Mouse (Mus musculus): ENCODE measurements around the gene Itsn1. TPM values are rescaled to one million over a fixed set of nuclear protein-coding genes. Genes with fewer than 3 reads are reported as not detected.

Itsn1 gene
- total RNA-seq, 1 experiment from 2014 or later = 16.6 TPM

DNA sequence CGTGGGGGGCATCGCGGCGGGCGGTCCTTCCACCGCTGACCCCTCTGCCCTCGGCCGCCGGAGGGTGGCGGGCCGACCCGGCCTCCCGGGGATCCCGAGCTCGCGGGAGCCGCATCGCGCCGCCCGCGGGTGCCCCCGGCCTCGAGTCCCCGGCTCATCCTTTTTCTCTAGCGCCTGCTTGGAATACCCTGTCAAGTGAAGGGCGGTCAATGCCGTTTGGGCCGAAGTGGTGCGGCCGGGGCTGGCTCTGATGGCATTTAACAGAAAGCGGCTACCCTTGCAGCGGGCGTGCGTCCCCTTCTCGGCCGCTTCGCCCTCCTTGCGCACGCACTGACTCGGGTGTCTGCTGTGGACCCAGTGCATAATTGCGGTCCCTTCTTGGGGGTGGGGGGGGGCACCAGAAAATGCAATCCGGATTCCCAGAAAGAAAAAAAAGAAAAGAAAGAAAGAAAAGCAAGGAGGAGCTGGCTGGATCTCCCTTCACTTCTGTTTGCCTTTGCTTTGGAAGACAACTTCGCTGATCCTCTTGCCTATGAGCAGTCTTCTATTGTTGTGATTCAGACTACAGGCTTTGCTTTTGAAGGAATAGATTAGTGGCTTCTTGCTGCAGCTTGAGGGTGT lies 850 bp downstream of the Itsn1 start:
- no peak for ATAC-seq (replicated peaks; ENCODE audit: low read depth, poor library complexity, severe bottlenecking)

DNA sequence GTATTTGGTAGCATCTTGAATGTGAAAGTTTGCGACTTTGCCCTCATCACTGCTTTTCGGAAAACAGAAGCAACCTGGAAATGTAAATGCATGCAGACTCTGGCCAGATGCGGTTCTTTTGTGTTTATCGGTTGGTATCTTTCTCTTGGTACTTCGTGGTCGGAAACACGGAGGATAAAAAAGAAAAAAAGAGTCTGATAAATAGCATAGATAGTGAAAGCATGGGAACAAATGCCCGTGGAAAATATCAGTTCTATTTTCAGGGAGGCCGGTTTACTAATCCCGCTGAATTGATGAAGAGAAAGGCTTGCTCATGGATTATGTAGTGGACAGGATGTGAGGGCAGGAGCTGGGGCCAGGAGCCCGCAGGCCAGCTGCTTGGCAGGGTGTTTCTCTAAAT lies 1.4 kb downstream of the Itsn1 start:
- ATAC-seq (replicated peaks; ENCODE audit: low read depth, poor library complexity, severe bottlenecking) = no peak

DNA sequence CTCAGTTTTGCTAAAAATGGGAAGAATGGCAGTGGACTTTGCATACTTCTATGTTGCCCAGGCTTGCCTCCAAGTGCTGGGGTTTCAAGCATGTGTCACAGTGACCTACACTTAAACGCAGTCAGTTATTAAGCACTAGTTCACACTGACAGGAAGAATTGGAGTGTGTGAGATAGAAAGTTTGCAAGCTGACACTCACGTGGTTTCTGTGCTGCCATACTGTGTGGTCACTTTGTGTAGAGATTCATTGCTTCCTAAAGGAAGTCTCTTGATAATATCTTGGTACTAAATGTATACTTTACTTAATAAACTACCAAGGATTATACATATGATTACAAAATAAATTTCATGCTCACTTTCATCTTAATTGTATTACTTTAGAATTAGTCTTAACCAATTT lies 3.7 kb downstream of the Itsn1 start:
- no peak for ATAC-seq (replicated peaks; ENCODE audit: low read depth, poor library complexity, severe bottlenecking)

DNA sequence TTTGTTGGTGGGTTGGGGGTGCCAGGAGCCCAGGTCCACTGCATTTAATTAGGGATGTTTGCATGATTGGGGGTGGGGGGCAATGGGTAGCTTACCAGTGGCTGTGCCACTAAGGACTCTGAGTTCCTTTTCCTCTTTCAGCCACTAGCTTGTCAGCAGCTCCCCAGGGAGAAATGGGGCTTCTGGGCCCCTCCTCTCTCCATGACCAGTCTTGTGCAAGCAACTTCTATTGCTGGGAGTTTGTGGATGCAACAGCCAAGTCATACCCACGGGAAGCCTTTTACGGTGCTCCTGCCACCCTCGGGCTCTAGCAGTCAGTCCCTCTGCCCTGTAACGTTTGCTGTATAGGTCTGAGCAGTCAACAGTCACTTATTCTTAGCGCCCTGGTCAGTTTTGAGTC lies 5.7 kb downstream of the Itsn1 start:
- ATAC-seq (replicated peaks; ENCODE audit: low read depth, poor library complexity, severe bottlenecking) = peak; percentile 67

DNA sequence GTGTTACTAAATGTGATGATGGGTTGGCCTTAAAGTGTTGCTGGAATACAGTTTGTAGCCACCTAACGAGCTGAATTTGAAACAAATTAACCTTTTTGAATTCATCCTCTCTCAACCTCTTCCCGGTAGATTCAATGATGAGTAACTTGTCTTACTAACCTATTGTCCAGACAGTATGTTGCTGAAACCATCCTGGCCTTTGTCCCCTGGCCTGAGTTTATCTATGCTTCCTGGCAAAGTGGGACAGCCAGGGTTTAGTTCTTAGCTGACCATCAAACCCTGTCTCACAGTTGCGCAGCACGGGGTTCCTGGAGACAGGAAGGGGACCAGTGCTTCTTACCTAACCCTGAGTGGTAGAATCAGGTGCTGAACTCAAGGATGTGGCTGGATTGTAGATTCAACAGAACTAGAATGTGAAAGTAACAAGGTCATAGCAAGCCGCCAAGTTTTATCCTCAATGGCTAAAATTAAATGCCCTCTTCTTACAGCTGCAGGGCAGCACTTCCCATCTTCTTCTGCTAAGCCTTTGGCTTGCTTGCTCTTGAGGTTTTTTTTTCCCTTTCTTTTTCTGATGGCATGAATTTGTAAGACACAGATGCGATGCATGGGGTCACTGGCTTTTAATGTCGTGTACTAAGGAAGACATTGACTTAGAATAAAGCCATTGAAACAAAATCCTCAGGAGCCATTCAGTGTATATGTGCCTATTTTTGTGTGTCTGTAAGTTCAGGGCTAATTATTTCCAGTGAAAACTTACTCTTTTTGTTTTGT lies 7.2 kb downstream of the Itsn1 start:
- ATAC-seq (replicated peaks; ENCODE audit: low read depth, poor library complexity, severe bottlenecking) = no peak

DNA sequence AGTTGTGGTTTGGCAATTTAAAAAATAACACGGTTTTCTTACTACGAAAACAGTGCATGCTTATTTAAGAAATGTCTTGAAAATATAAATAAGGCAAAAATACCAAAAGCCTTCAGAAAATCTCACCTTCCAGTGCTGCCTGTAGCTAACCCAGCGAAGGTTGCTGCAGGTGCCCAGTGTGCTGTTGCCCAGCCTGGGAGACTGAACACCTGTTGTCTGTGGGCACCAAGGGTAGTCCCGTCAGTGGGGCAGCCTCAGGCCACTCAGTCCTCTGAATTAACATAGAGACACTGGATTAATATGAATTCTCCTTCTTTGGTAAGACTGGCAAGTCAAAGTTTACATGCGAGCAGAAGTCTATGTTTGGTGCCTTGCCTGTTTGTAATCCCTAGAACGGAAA lies 9.4 kb downstream of the Itsn1 start:
- ATAC-seq (replicated peaks; ENCODE audit: low read depth, poor library complexity, severe bottlenecking) = no peak

DNA sequence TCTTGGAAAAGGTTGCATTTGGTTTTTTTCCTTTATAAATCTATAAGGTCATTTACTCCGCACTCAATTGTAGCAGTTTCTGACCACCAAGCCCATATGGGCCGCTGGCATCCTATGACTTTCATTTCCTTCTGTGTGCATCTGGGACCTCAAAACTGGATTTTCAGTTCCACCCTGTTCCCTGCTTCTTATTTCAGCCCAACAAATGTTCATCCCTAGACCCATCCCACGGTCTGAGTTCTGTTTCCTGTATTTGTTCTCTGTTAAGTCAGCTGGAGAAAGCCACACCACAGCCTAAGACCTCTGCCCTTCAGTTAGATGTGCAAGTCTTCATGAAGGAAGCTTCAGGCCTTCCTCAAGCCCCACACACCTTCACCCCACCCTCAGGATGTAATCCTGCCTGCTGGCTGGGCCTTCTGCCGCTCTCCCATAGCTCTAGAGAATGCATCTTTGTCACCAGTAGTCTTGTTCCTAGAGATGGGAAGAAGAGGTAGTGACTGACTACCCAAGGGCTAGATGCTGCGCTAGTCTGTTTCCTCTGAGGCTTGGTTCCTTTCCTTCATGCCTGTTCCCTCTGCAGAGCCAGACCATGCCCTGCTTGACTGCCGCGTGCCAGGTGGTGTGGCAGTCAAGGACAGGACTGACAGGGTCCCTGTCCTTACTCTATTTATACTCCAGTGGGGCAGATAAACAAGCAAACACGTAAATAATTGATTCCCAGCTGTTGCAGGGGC lies 11.3 kb downstream of the Itsn1 start:
- peak; percentile 48; the same call in 1 of the 2 replicates for ATAC-seq (replicated peaks; ENCODE audit: low read depth, poor library complexity, severe bottlenecking)

DNA sequence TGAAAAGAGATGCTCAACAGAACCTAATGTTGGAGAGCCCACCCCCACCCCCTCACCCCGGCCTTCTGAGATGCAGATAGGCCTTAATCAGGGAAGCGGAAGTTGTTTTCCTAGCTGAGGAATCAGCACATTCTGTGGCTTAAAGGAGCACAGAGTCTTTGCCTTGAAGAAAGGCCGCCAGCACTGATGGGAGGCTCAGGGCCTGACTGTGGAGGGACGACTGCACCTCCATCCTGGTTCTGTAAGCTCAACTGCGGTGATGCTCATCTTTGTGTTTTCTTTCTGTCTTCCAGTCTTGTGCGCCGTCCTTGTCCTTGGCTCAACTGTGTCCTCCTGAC lies 11.8 kb downstream of the Itsn1 start:
- no peak for ATAC-seq (replicated peaks; ENCODE audit: low read depth, poor library complexity, severe bottlenecking)

DNA sequence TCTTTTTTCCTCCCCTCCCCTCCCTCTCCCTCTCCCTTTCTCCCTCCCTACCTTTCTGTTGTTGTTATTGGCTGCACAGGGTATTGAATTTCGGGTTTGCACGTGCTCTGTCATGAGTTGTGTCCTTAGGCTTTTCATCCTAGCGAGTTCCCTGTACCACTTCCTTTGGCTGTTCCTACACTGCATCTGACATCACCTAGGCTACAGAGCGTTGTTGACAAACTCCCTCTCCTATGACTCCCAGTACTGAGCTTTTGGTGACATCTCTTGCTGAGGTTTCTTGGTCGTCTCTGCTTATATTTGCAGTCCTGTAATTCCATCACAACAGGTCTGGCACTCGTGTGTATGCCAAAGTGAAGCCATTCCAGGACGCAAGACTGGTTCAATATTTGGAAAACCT lies 14.0 kb downstream of the Itsn1 start:
- no peak for ATAC-seq (replicated peaks; ENCODE audit: low read depth, poor library complexity, severe bottlenecking)

DNA sequence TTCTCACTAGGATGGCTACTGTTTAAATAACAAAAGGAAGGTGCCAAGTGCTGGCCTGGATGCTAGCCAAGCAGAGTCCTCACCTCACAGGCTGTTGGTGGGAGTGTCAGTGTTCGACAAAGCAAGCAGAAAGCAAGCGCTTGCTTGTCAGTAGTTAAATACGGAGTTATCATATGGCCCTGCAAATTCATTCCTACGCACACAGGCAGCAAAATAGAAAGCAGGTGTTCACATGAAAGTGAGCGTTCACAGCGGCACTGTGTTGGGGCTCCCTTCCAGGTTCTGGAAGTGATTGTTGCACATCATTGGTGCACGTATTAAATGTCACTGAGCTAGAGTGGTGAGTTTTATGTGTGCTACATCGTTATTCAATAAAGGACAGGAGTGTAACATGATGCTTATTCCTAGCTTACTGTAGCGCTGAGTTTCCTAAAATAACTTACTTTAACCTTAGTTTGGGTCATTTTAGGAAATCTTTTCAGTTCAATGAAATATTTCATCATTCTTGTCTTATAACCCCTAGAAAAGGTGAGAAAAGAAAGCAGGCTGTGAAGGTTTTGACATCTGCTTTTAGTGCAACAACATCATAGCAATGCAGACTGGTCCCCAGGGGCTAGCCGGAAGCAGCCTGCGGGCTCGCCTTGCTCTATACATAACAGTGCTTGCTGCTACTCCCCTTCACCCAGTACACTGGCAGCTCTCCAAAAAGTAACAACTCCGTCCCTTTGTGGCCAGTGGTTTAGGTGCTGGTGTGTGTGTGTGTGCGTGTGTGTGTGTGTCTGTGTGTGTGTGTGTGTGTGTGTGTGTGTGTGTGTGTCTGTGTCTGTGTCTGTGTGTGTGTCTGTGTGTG lies 17.2 kb downstream of the Itsn1 start:
- ATAC-seq (replicated peaks; ENCODE audit: low read depth, poor library complexity, severe bottlenecking) = peak; percentile 93

DNA sequence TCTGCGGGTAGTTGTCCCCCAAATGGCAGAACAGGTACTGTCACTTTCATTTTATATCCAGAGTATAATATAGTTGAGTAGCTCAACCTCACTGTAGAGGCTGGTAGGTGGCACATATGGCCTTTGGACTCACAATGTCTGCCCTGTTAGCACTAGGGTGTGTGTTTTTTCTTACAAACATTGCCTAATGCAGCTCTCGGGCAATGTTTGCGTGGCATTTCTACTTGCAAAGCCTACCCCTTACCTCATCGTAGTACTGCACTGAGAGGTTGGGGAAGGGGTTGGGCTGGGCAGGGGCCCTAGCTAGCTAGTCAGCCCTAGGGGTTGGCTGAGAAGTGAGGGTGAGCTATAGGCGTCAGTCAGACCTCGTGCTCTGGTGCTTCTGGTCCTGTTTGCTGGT lies 18.5 kb downstream of the Itsn1 start:
- no peak for ATAC-seq (replicated peaks; ENCODE audit: low read depth, poor library complexity, severe bottlenecking)

DNA sequence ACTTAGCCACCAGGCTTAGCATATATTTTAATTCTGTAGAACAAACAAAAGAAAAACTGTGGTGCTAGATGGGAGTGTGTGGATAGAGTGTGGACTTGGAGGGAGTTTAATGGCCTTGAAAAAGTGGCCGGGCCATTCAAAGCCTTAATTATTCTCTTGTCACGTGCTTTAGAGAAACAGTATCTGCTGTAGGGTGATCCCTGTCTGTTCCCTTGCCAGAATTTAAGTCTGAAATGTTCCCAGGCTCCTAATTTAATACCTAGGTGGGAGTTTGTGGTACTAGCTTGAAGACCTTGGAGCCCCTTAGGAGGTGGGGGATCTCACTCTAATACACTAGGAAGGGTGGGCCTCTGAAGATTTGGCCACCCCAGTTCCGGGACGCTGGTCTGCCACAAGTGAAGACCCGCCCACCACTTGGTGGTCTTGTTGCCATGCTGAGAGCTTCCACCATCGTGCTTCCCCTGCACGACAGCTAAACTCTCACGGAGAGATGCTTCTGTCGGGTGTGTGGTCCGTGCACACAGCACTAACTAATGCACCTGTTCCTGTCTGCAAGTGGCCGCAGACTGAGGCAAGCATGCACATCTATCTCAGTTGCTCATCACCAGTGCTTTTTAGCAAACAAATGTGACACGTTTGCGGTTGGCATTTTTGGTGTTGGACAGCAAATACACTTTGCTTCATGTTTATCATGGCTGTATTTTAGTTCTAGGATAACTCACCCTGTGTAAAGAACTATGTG lies 22.7 kb downstream of the Itsn1 start:
- no peak for ATAC-seq (replicated peaks; ENCODE audit: low read depth, poor library complexity, severe bottlenecking)

DNA sequence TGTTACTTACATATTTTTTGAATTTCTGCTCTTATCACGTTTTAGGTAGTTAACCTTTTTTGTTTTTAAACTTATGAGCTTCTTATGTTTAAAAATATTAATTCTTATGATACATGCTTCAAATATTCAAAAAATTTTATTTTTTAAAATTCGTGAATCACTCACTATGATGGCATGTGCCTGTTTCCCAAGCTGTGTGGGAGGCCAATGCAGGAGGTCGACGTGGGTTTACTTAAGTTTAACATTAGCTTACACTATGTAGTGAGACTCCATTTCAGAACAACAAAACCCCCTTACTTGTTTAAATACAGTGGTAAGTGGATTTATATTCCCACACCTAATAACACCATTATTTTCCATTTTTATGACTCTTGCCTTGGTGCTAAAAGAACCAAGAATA lies 24.5 kb downstream of the Itsn1 start:
- ATAC-seq (replicated peaks; ENCODE audit: low read depth, poor library complexity, severe bottlenecking) = no peak

DNA sequence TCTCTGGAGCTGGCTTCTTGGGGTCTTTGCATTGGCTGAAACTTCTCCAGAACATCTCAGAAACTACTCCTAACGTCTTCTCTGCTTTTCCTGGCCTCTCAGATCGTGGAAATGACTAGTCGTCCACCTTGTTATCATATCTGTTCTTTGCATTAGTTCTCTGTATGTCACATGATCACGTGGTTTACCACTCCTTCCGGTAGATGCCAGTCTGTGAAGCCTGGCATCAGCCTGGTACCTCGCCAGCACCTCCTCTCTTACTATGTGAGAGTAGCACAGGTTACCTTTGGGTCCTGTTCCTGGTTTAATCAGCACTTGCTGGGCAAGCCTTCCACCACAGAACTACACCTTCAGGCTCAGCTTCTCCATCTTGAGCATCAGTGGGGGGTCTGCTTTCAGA lies 25.9 kb downstream of the Itsn1 start:
- ATAC-seq (replicated peaks; ENCODE audit: low read depth, poor library complexity, severe bottlenecking) = peak; percentile 97

DNA sequence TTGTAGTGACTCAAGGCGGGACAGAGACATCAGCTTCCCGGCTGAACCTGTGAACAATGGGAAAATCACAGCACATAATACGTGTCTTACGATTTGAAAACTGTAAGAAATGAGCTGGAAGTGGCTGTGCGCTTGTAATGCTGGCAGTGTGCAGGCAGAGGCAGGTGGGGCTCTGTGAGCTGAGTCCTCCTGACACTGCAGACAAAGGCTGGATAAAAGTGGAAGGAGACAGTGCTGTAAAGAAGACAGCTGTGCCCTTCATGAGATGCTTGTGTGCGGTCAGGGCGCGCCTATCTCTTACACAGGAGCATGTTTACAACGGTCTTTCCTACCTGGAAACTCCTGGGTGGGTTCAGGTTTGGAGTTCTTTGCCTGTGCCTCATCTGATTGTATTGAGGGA lies 32.1 kb downstream of the Itsn1 start:
- 0 out of 2 replicates have a peak, but pooled peaks have one; percentile 4 for ATAC-seq (replicated peaks; ENCODE audit: low read depth, poor library complexity, severe bottlenecking)

DNA sequence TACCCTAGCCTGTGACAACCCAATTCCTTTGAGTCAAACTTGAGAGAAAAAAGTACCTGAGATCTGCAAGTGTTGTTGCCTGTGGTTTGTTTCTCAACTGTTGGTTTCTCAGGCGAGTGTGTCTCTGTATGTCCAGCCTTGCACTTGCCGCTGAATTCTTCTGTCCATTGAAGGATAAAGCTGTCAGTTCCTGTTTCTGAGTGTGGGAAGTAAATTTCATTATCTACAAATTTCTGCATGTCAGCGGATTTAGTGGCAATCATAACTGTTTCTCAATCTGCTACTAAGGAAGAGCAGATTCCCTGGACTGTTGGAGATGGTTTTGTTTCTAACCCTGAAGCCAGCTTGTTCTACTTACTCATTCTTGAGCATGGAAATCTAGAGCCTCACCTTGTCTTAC lies 32.7 kb downstream of the Itsn1 start:
- peak; percentile 51 for ATAC-seq (replicated peaks; ENCODE audit: low read depth, poor library complexity, severe bottlenecking)

DNA sequence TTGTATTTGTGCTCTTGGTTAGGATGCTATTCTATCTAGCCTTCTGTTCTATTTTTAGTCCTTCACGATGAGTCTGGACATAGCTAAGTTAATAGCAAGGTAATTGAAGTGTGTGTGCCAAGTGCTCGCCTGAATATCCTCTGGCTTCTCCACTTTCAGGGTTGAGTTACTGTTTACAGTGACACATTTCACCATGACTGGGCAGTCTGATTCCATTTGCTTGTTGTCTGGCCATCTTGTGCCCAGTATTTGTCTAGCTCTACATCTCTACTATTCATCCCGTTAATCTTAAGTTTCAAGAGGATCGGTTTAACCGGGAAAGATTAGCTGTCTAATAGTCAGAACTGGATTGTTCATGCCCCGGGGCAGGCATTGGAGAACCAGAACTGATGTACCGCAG lies 33.4 kb downstream of the Itsn1 start:
- no peak for ATAC-seq (replicated peaks; ENCODE audit: low read depth, poor library complexity, severe bottlenecking)

DNA sequence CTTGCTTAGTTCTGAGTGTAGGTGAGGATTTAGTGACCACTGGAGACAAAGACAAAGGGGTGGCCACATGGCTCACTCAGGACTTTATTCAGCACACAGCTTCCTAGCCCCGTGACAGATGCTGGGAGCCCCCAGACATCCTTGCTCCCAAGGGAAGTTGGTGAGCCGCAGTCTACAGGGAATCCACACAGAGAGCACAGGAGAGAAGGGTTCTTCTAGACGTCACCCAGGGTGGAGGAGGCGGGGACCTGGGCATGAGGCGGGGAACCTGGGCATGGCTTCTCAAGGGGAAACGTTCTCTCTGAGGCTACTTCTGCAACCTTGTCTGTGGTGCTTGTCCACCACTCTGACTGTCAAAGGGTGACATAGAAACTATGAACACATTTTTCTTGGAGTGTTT lies 34.9 kb downstream of the Itsn1 start:
- ATAC-seq (replicated peaks; ENCODE audit: low read depth, poor library complexity, severe bottlenecking) = no peak; the same call in 1 of the 2 replicates

DNA sequence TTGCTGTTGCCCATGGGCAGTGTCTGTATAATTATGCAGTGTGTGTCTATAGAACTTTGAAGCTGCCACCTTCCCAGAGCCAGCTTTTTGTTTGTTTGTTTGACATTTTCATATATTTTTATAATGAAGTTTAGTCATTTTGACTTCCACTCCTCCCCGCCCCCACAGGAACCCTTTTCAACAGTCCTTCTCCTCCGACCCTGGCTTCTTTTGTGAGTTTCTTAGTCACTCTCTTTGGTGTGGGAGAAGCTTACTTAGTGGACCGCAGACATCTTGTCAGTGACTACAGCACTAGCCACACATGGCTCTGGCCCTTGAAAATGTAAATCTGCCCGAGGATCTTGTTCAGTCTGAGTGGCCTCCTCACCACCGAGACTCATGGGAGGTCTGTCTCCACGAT lies 35.3 kb downstream of the Itsn1 start:
- ATAC-seq (replicated peaks; ENCODE audit: low read depth, poor library complexity, severe bottlenecking) = no peak

All from common myeloid progenitor, adult 5-6 weeks (primary cell).